Mouse (Mus musculus) MEL (cell line): Measurements from ENCODE around the gene Zfp422. TPM values are rescaled to one million over a fixed set of nuclear protein-coding genes. Genes with fewer than 3 reads are reported as not detected.

ENCODE experiments used
- DNase-seq: peaks from one replicate; pipeline ENCODE4 v3.0.0; 2011; ENCODE audit warnings: low read depth, low spot score
- H3K27ac ChIP-seq: 2 replicates; pipeline ENCODE4 v1.5.1; 2012; ENCODE audit warnings: low read depth, mild to moderate bottlenecking, control low read depth, low read length, moderate library complexity; ENCODE audit not compliant: control insufficient read depth
- H3K27me3 ChIP-seq, 2 experiments: fragments of 150-350 bp in 1 of 2; sonication (generic) in 1 of 2; 2 replicates each; pipeline ENCODE4 v1.6.1; 2012; ENCODE audit warnings: low read length in 2 of 2, mild to moderate bottlenecking in 2 of 2, improper control_type of control experiment in 1 of 2, moderate library complexity in 1 of 2; ENCODE audit not compliant: insufficient read depth in 2 of 2, control insufficient read depth in 1 of 2
- H3K36me3 ChIP-seq, 2 experiments: 2 replicates each; pipeline ENCODE4 v1.6.1; 2012 to 2014; ENCODE audit warnings: low read length in 2 of 2, improper control_type of control experiment in 1 of 2, inconsistent platforms in 1 of 2, mild to moderate bottlenecking in 1 of 2; ENCODE audit not compliant: insufficient read depth in 2 of 2, control insufficient read depth in 1 of 2
- H3K4me1 ChIP-seq, 2 experiments: fragments of 150-350 bp in 1 of 2; sonication (generic) in 1 of 2; 2 replicates each; pipeline ENCODE4 v1.6.1; 2012; ENCODE audit warnings: low read length in 2 of 2, improper control_type of control experiment in 1 of 2, mild to moderate bottlenecking in 1 of 2; ENCODE audit not compliant: insufficient read depth in 2 of 2, control insufficient read depth in 1 of 2
- H3K4me3 ChIP-seq, 2 experiments: fragments of 150-350 bp in 1 of 2; sonication (generic) in 1 of 2; 2 replicates each; pipeline ENCODE4 v1.5.1; 2012; ENCODE audit warnings: low read depth in 2 of 2, low read length in 2 of 2, mild to moderate bottlenecking in 2 of 2, moderate library complexity in 2 of 2, control low read depth in 1 of 2, improper control_type of control experiment in 1 of 2; ENCODE audit not compliant: control insufficient read depth in 1 of 2, insufficient read depth in 1 of 2
- H3K79me2 ChIP-seq: 2 replicates; pipeline ENCODE4 v1.6.1; 2012; ENCODE audit warnings: mild to moderate bottlenecking, low read length, moderate library complexity; ENCODE audit not compliant: control insufficient read depth, poor library complexity, insufficient read depth
- H3K9ac ChIP-seq: 2 replicates; pipeline ENCODE4 v1.6.1; 2012; ENCODE audit warnings: low read depth, mild to moderate bottlenecking, control low read depth, low read length, moderate library complexity; ENCODE audit not compliant: control insufficient read depth, poor library complexity, severe bottlenecking
- H3K9me3 ChIP-seq: fragments of 150-350 bp; sonication (generic); replicated peaks from 2 replicates; pipeline ENCODE4 v1.6.1; 2012; ENCODE audit warnings: mild to moderate bottlenecking, low read length, improper control_type of control experiment, moderate library complexity; ENCODE audit not compliant: insufficient read depth
- CHD1 ChIP-seq: IDR thresholded peaks from 2 replicates; pipeline ENCODE4 v1.6.1; 2012; ENCODE audit warnings: low read depth, mild to moderate bottlenecking, inconsistent platforms, low read length, improper control_type of control experiment
- CHD2 ChIP-seq: IDR thresholded peaks from 2 replicates; pipeline ENCODE4 v1.6.1; 2011; ENCODE audit warnings: low read length, improper control_type of control experiment
- CTCF ChIP-seq, 3 experiments: IDR thresholded peaks in 2 of 3; conservative IDR thresholded peaks in 1 of 3; 2 replicates each; pipeline ENCODE4 v1.5.1; 2011 to 2012; ENCODE audit warnings: low read length in 3 of 3, low read depth in 2 of 3, mild to moderate bottlenecking in 2 of 3, improper control_type of control experiment in 1 of 3, inconsistent platforms in 1 of 3, mixed read lengths in 1 of 3, moderate library complexity in 1 of 3; ENCODE audit not compliant: control insufficient read depth in 1 of 3, insufficient read depth in 1 of 3, poor library complexity in 1 of 3, severe bottlenecking in 1 of 3
- ELF1 ChIP-seq: IDR thresholded peaks from 2 replicates; pipeline ENCODE4 v1.6.1; 2014; ENCODE audit warnings: low read depth, mild to moderate bottlenecking, inconsistent platforms, low read length, improper control_type of control experiment, moderate library complexity
- KAT2A ChIP-seq: conservative IDR thresholded peaks from 2 replicates; pipeline ENCODE4 v1.6.1; 2012; ENCODE audit warnings: low read depth, low read length, improper control_type of control experiment, inconsistent platforms
- MAFK ChIP-seq: IDR thresholded peaks from 2 replicates; pipeline ENCODE4 v1.6.1; 2011; ENCODE audit warnings: low read depth, mild to moderate bottlenecking, low read length, improper control_type of control experiment, borderline replicate concordance
- MAZ ChIP-seq: IDR thresholded peaks from 2 replicates; pipeline ENCODE4 v1.6.1; 2012; ENCODE audit warnings: low read depth, mild to moderate bottlenecking, inconsistent platforms, low read length, improper control_type of control experiment
- MEF2A ChIP-seq: IDR thresholded peaks from 2 replicates; pipeline ENCODE4 v1.6.1; 2014; ENCODE audit warnings: low read depth, mild to moderate bottlenecking, inconsistent platforms, low read length, improper control_type of control experiment; ENCODE audit not compliant: poor library complexity, insufficient replicate concordance, severe bottlenecking; ENCODE audit errors: extremely low read depth
- MYC ChIP-seq: IDR thresholded peaks from 2 replicates; pipeline ENCODE4 v1.6.1; 2011; ENCODE audit warnings: low read depth, mild to moderate bottlenecking, low read length, improper control_type of control experiment, moderate library complexity
- NRF1 ChIP-seq: IDR thresholded peaks from 2 replicates; pipeline ENCODE4 v1.6.1; 2014; ENCODE audit warnings: low read depth, mild to moderate bottlenecking, inconsistent platforms, low read length, improper control_type of control experiment, moderate library complexity; ENCODE audit not compliant: poor library complexity, insufficient read depth, severe bottlenecking
- POLR2A ChIP-seq, 2 experiments: IDR thresholded peaks; 2 replicates each; pipeline ENCODE4 v1.6.1; 2011 to 2012; ENCODE audit warnings: low read length in 2 of 2, mild to moderate bottlenecking in 2 of 2, control low read depth in 1 of 2, improper control_type of control experiment in 1 of 2, low read depth in 1 of 2, moderate library complexity in 1 of 2; ENCODE audit not compliant: control insufficient read depth in 1 of 2, insufficient read depth in 1 of 2, poor library complexity in 1 of 2
- POLR2AphosphoS2 ChIP-seq: IDR thresholded peaks from 2 replicates; pipeline ENCODE4 v1.6.1; 2011; ENCODE audit warnings: low read length, improper control_type of control experiment
- POLR2AphosphoS5 ChIP-seq: IDR thresholded peaks from 2 replicates; pipeline ENCODE4 v1.6.1; 2012; ENCODE audit warnings: low read depth, borderline replicate concordance, mild to moderate bottlenecking, inconsistent platforms, low read length, moderate library complexity, mixed read lengths
- RAD21 ChIP-seq: IDR thresholded peaks from 2 replicates; pipeline ENCODE4 v1.6.1; 2011; ENCODE audit warnings: mild to moderate bottlenecking, low read depth, low read length, improper control_type of control experiment
- SIN3A ChIP-seq: IDR thresholded peaks from 2 replicates; pipeline ENCODE4 v1.6.1; 2012; ENCODE audit warnings: low read length, improper control_type of control experiment, inconsistent platforms
- SMC3 ChIP-seq: IDR thresholded peaks from 2 replicates; pipeline ENCODE4 v1.6.1; 2011; ENCODE audit warnings: low read depth, low read length, improper control_type of control experiment
- TAL1 ChIP-seq: IDR thresholded peaks from 2 replicates; pipeline ENCODE4 v1.6.1; 2012; ENCODE audit warnings: mild to moderate bottlenecking, inconsistent platforms, low read length, moderate library complexity, mixed read lengths
- TBP ChIP-seq: IDR thresholded peaks from 2 replicates; pipeline ENCODE4 v1.8.0; 2011; ENCODE audit warnings: low read depth, low read length, improper control_type of control experiment
- TCF12 ChIP-seq: IDR thresholded peaks from 2 replicates; pipeline ENCODE4 v1.6.1; 2014; ENCODE audit warnings: low read depth, mild to moderate bottlenecking, inconsistent platforms, low read length, improper control_type of control experiment, moderate library complexity
- UBTF ChIP-seq: IDR thresholded peaks from 2 replicates; pipeline ENCODE4 v1.6.1; 2012; ENCODE audit warnings: low read depth, mild to moderate bottlenecking, inconsistent platforms, low read length, improper control_type of control experiment, moderate library complexity, borderline replicate concordance; ENCODE audit not compliant: insufficient read depth
- USF1 ChIP-seq: IDR thresholded peaks from 2 replicates; pipeline ENCODE4 v1.6.1; 2014; ENCODE audit warnings: low read depth, mild to moderate bottlenecking, inconsistent platforms, low read length, improper control_type of control experiment, moderate library complexity
- ZC3H11A ChIP-seq: IDR thresholded peaks from 2 replicates; pipeline ENCODE4 v1.6.1; 2012; ENCODE audit warnings: low read depth, mild to moderate bottlenecking, inconsistent platforms, low read length, improper control_type of control experiment
- ZKSCAN1 ChIP-seq: IDR thresholded peaks from 2 replicates; pipeline ENCODE4 v1.6.1; 2012; ENCODE audit warnings: low read depth, mild to moderate bottlenecking, inconsistent platforms, low read length, improper control_type of control experiment, moderate library complexity
- ZNF384 ChIP-seq: IDR thresholded peaks from 2 replicates; pipeline ENCODE4 v1.6.1; 2012; ENCODE audit warnings: low read depth, mild to moderate bottlenecking, inconsistent platforms, low read length, improper control_type of control experiment
- polyA plus RNA-seq, 2 experiments: library from polyadenylated mRNA; stranded (reverse) in 1 of 2; unstranded in 1 of 2; fragments of >175 nt in 1 of 2; fragments of >200 nt in 1 of 2; gene quantifications; 2 replicates each; pipeline versions ENCODE4 v1.2.1 to v1.2.4; 2012; ENCODE audit warnings: low replicate concordance in 2 of 2, low read depth in 1 of 2; ENCODE audit not compliant: insufficient read length in 2 of 2, insufficient read depth in 1 of 2, missing spikeins in 1 of 2
- total RNA-seq: library from RNA; depleted of rRNA; stranded (reverse); fragments of 300-350 nt; gene quantifications from 2 replicates; pipeline ENCODE4 v1.2.3, GENCODE M21; 2012

Zfp422 gene
- total and polyA plus RNA-seq, 3 experiments: 0.32 TPM; not detected in 2

- H3K36me3 ChIP-seq: no peaks in the 10 kb centered on the region
- H3K79me2 ChIP-seq: no peaks in the 10 kb centered on the region
- H3K4me1 ChIP-seq: no peaks in the 10 kb centered on the region
- no peaks in the 10 kb centered on the region for H3K9me3 ChIP-seq
- no peak for TF ChIP-seq ZKSCAN1
- no peak for TF ChIP-seq ZC3H11A
- TF ChIP-seq KAT2A: no peak
- no peak for TF ChIP-seq CTCF (IDR thresholded peaks at IDR 0.05 in 2 of 3, conservative IDR thresholded peaks at IDR 0.05 in 1 of 3; ENCODE audit: control insufficient read depth in 1 of 3, insufficient read depth in 1 of 3, low read depth in 2 of 3, low read length in 3 of 3, poor library complexity in 1 of 3, severe bottlenecking in 1 of 3)
- no peak for TF ChIP-seq USF1
- TF ChIP-seq UBTF: no peak
- TF ChIP-seq NRF1: no peak
- no peak for TF ChIP-seq ZNF384
- TF ChIP-seq MAFK: no peak
- TF ChIP-seq TBP: no peak
- DNase-seq: no peak
- H3K27ac ChIP-seq: no peak overlapping the region
- no peak overlapping the region for H3K4me3 ChIP-seq
- no peaks in the 10 kb centered on the region for H3K27me3 ChIP-seq
- no peak overlapping the region for H3K9ac ChIP-seq
These were observed 10.1 kb upstream of the Zfp422 start for GRCm38 (mm10) chr6:116638871-116639270.

- TF ChIP-seq POLR2A (IDR thresholded peaks at IDR 0.05; ENCODE audit: control insufficient read depth in 1 of 2, insufficient read depth in 1 of 2, low read depth in 1 of 2, low read length in 2 of 2, poor library complexity in 1 of 2) (no peak), NRF1 (no peak), SMC3 (no peak)
- no peaks in the 10 kb centered on the region for H3K36me3 ChIP-seq
- no peaks in the 10 kb centered on the region for H3K4me1 ChIP-seq
- H3K9me3 ChIP-seq: no peaks in the 10 kb centered on the region
- no peak for DNase-seq
- no peak overlapping the region for H3K27ac ChIP-seq
- H3K9ac ChIP-seq: no peak overlapping the region
- H3K27me3 ChIP-seq: no peaks in the 10 kb centered on the region
- H3K4me3 ChIP-seq: no peak overlapping the region
- no peaks in the 10 kb centered on the region for H3K79me2 ChIP-seq
These were observed 8.7 kb upstream of the Zfp422 start for GRCm38 (mm10) chr6:116637496-116637895.

GRCm38 (mm10) chr6:116636581-116637235 lies 7.9 kb upstream of the Zfp422 start:
- Histone ChIP-seq H3K9ac (no peak overlapping the region), H3K79me2 (no peaks in the 10 kb centered on the region), H3K27me3 (no peaks in the 10 kb centered on the region), H3K9me3 (no peaks in the 10 kb centered on the region), H3K4me1 (no peaks in the 10 kb centered on the region), H3K36me3 (no peaks in the 10 kb centered on the region), H3K27ac (no peak overlapping the region), H3K4me3 (no peak overlapping the region)
- TF ChIP-seq TCF12 (no peak), MAZ (no peak), ZKSCAN1 (no peak), RAD21 (no peak), TAL1 (no peak), SMC3 (no peak), MEF2A (no peak), ZC3H11A (no peak), CHD2 (no peak), ELF1 (no peak), CHD1 (no peak), SIN3A (no peak), NRF1 (no peak), MYC (no peak), POLR2A (IDR thresholded peaks at IDR 0.05; ENCODE audit: control insufficient read depth in 1 of 2, insufficient read depth in 1 of 2, low read depth in 1 of 2, low read length in 2 of 2, poor library complexity in 1 of 2) (no peak), POLR2AphosphoS5 (no peak), USF1 (no peak), UBTF (no peak), POLR2AphosphoS2 (no peak)
- DNase-seq: no peak
